Mouse (Mus musculus) gastrocnemius, adult 2 months (tissue): ENCODE results near the gene Nfkbie. TPM values are rescaled to one million over a fixed set of nuclear protein-coding genes. Genes with fewer than 3 reads are reported as not detected.

Source experiments
- DNase-seq: peaks from one replicate; pipeline ENCODE4 v3.0.0; 2022
- H3K27ac ChIP-seq: fragments of 200-600 bp; 2 replicates; pipeline ENCODE4 v1.8.1; 2022; ENCODE audit warnings: mild to moderate bottlenecking
- H3K4me3 ChIP-seq: fragments of 200-600 bp; 2 replicates; pipeline ENCODE4 v1.8.1; 2022; ENCODE audit warnings: mild to moderate bottlenecking, moderate library complexity
- CTCF ChIP-seq: fragments of 200-600 bp; IDR thresholded peaks from 2 replicates; pipeline ENCODE4 v1.8.1; 2022; ENCODE audit warnings: antibody characterized with exemption, mild to moderate bottlenecking, moderate library complexity
- intact Hi-C: fragments of 180-260 bp; cut with DNase I; formaldehyde crosslinking; loops from one replicate; pipeline ENCODE4 v1.15.1; 2025
- long read RNA-seq, 2 experiments: library from polyadenylated mRNA; stranded (forward); transcript quantifications; one replicate each; pipeline ENCODE4 v2.0.0; 2021
- total RNA-seq, 2 experiments: library from RNA; stranded (reverse); gene quantifications; 2 replicates each; pipeline ENCODE4 v1.2.3; 2021

Nfkbie gene
- total RNA-seq: under 1 TPM; 0.36 to 0.43 TPM
- long read RNA-seq, experiment 1, partial matches to known transcripts: 0 of 2 reads
- long read RNA-seq, experiment 1, other reads (novel, unspliced or antisense): 2 of 2 reads
- long read RNA-seq, experiment 2: 0 reads

GRCm38 (mm10) chr17:45555452-45556106 lies at the start of gene Nfkbie:
Gene Nfkbie (plus strand): TSS chr17:45555703.
- intact Hi-C loops: no loop called here
- H3K4me3 ChIP-seq: peak within 1 kb of the TSS; percentile 72
- peak within 1 kb of the TSS; percentile 71 for H3K27ac ChIP-seq
- no peak for TF ChIP-seq CTCF
- peak; percentile 95 for DNase-seq

- DNase-seq: no peak
- intact Hi-C loops: no loop called here
- no peak for TF ChIP-seq CTCF
- Histone ChIP-seq H3K4me3 (peak overlapping the region; percentile 95), H3K27ac (peak overlapping the region; percentile 95)
Observed at GRCm38 (mm10) chr17:45505941-45506465, 49.5 kb upstream of the Nfkbie start.

GRCm38 (mm10) chr17:45506700-45507189 lies 48.8 kb upstream of the Nfkbie start, which contains the start of gene Aars2:
Gene Aars2 (plus strand): TSS chr17:45506841.
- TF ChIP-seq CTCF: peak; percentile 85
- Histone ChIP-seq H3K4me3 (peak within 1 kb of the TSS; percentile 95), H3K27ac (peak within 1 kb of the TSS; percentile 95)
- intact Hi-C loops: no loop called here
- peak; percentile 97 for DNase-seq

- intact Hi-C loops: no loop called here
- Histone ChIP-seq H3K4me3 (no peak overlapping the region), H3K27ac (no peak overlapping the region)
- TF ChIP-seq CTCF: no peak
- no peak for DNase-seq
Observed at GRCm38 (mm10) chr17:45510871-45511270, 44.6 kb upstream of the Nfkbie start.

- intact Hi-C loops: no loop called here
- Histone ChIP-seq H3K4me3 (no peak overlapping the region), H3K27ac (no peak overlapping the region)
- no peak for TF ChIP-seq CTCF
- no peak for DNase-seq
Observed at GRCm38 (mm10) chr17:45511757-45512156, 43.7 kb upstream of the Nfkbie start.

- H3K27ac ChIP-seq: no peak overlapping the region
- intact Hi-C loops: loop anchor here (5.0 kb wide), 1 partner anchor 127 kb away; no protein-coding TSS in a partner anchor
- no peak for TF ChIP-seq CTCF
- no peak overlapping the region for H3K4me3 ChIP-seq
- no peak for DNase-seq
Observed at GRCm38 (mm10) chr17:45515204-45515726, 40.2 kb upstream of the Nfkbie start.

GRCm38 (mm10) chr17:45515806-45516205 lies 39.7 kb upstream of the Nfkbie start:
- Histone ChIP-seq H3K27ac (no peak overlapping the region), H3K4me3 (no peak overlapping the region)
- DNase-seq: no peak
- no peak for TF ChIP-seq CTCF
- intact Hi-C loops: loop anchor here (1.0 to 5.0 kb wide), 2 partner anchors 36 to 126 kb away; no protein-coding TSS in a partner anchor

- no peak overlapping the region for H3K27ac ChIP-seq
- intact Hi-C loops: loop anchor here (1.0 to 5.0 kb wide), 2 partner anchors 36 to 126 kb away; no protein-coding TSS in a partner anchor
- peak; percentile 75 for DNase-seq
Observed at GRCm38 (mm10) chr17:45516488-45516887, 39.0 kb upstream of the Nfkbie start.

GRCm38 (mm10) chr17:45517135-45517534 lies 38.4 kb upstream of the Nfkbie start:
- H3K4me3 ChIP-seq: no peak overlapping the region
- no peak overlapping the region for H3K27ac ChIP-seq
- TF ChIP-seq CTCF: no peak
- intact Hi-C loops: loop anchor here (5.0 kb wide), 1 partner anchor 125 kb away; no protein-coding TSS in a partner anchor
- DNase-seq: no peak

More at GRCm38 (mm10) chr17:45516488-45516887, 39.0 kb upstream of the Nfkbie start:
- no peak overlapping the region for H3K4me3 ChIP-seq
- peak; percentile 95 for TF ChIP-seq CTCF

- Histone ChIP-seq H3K4me3 (no peak overlapping the region), H3K27ac (no peak overlapping the region)
- DNase-seq: no peak
- intact Hi-C loops: loop anchor here (5.0 kb wide), 1 partner anchor 125 kb away; no protein-coding TSS in a partner anchor
- TF ChIP-seq CTCF: no peak
Observed at GRCm38 (mm10) chr17:45517549-45518215, 37.8 kb upstream of the Nfkbie start.

- DNase-seq: no peak
- H3K27ac ChIP-seq: no peak overlapping the region
- intact Hi-C loops: loop anchor here (5.0 kb wide), 1 partner anchor 123 kb away; no protein-coding TSS in a partner anchor
- no peak overlapping the region for H3K4me3 ChIP-seq
- no peak for TF ChIP-seq CTCF
Observed at GRCm38 (mm10) chr17:45518766-45519475, 36.6 kb upstream of the Nfkbie start.

GRCm38 (mm10) chr17:45520136-45520535 lies 35.4 kb upstream of the Nfkbie start:
- intact Hi-C loops: no loop called here
- H3K27ac ChIP-seq: no peak overlapping the region
- no peak for DNase-seq
- H3K4me3 ChIP-seq: no peak overlapping the region
- TF ChIP-seq CTCF: no peak
